Mouse (Mus musculus) limb, embryonic 14.5 days (tissue): ENCODE data around the gene Naip1. TPM values are rescaled to one million over a fixed set of nuclear protein-coding genes. Genes with fewer than 3 reads are reported as not detected.

Source experiments
- ATAC-seq: fragments of 200-750 bp; cut with Nextera tagmentation; 2 replicates; pipeline ENCODE4 v1.8.0; 2017; ENCODE audit warnings: low read depth, moderate number of reproducible peaks, moderate TSS enrichment; ENCODE audit not compliant: low FRiP score
- DNase-seq: peaks from one replicate; pipeline ENCODE4 v3.0.0-alpha.2; 2015; ENCODE audit warnings: low spot score
- H3K27ac ChIP-seq: fragments of 300-500 bp; sonication (generic); replicated peaks from 2 replicates; pipeline ENCODE4 v1.5.1; 2014; ENCODE audit warnings: low read depth, mild to moderate bottlenecking, low read length, moderate library complexity, mixed read lengths
- H3K27me3 ChIP-seq: fragments of 300-500 bp; sonication (generic); 2 replicates; pipeline ENCODE4 v1.6.1; 2014; ENCODE audit warnings: low read length, mixed read lengths; ENCODE audit not compliant: control insufficient read depth, insufficient read depth
- H3K36me3 ChIP-seq: fragments of 300-500 bp; sonication (generic); 2 replicates; pipeline ENCODE4 v1.6.1; 2014; ENCODE audit warnings: mild to moderate bottlenecking, low read length, moderate library complexity, mixed read lengths; ENCODE audit not compliant: control insufficient read depth, insufficient read depth
- H3K4me1 ChIP-seq: fragments of 300-500 bp; sonication (generic); 2 replicates; pipeline ENCODE4 v1.6.1; 2014; ENCODE audit warnings: antibody characterized with exemption, low read length, mixed read lengths; ENCODE audit not compliant: control insufficient read depth, insufficient read depth
- H3K4me2 ChIP-seq: fragments of 300-500 bp; sonication (generic); replicated peaks from 2 replicates; pipeline ENCODE4 v1.6.1; 2014; ENCODE audit warnings: low read depth, mild to moderate bottlenecking, low read length, moderate library complexity; ENCODE audit not compliant: severe bottlenecking
- H3K4me3 ChIP-seq: fragments of 300-500 bp; sonication (generic); replicated peaks from 2 replicates; pipeline ENCODE4 v1.5.1; 2014; ENCODE audit warnings: low read length
- H3K9ac ChIP-seq: fragments of 300-500 bp; sonication (generic); 2 replicates; pipeline ENCODE4 v1.6.1; 2014; ENCODE audit warnings: mild to moderate bottlenecking, low read depth, low read length, moderate library complexity; ENCODE audit not compliant: severe bottlenecking
- H3K9me3 ChIP-seq: fragments of 300-500 bp; sonication (generic); 2 replicates; pipeline ENCODE4 v1.6.1; 2016; ENCODE audit warnings: low read length; ENCODE audit not compliant: control insufficient read depth
- POLR2A ChIP-seq: fragments of 200-500 bp; IDR thresholded peaks from 2 replicates; pipeline ENCODE4 v1.8.0; 2012; ENCODE audit warnings: inconsistent platforms, mild to moderate bottlenecking, moderate library complexity, borderline replicate concordance; ENCODE audit not compliant: insufficient read depth, insufficient read length; ENCODE audit errors: extremely low read depth
- WGBS: fragments of 180-500 bp; shearing (Covaris S2); extraction: QIAGEN DNeasy Blood & Tissue Kit; methylation state at CpG from one replicate; pipeline ENCODE4 v1.1.7; 2014; 5-methylcytosine and 5-hydroxymethylcytosine counted together
- polyA plus RNA-seq, 2 experiments: library from polyadenylated mRNA; depleted of rRNA in 1 of 2; stranded (reverse) in 1 of 2; unstranded in 1 of 2; fragments of >200 nt; fragmentation: Nextera tagmentation in 1 of 2; extraction: Ambion mirVana in 1 of 2; gene quantifications; 2 replicates each; pipeline versions ENCODE4 v1.2.1 to v1.2.3; 2012 to 2014

Naip1 gene
- polyA plus RNA-seq, 2 experiments: 0.01 TPM; not detected in 1

GRCm38 (mm10) chr13:100492061-100492787 lies 39.6 kb upstream of the Naip1 start, which contains the start of gene Gtf2h2:
Gene Gtf2h2, minus strand, starts transcription at chr13:100492579.
- ATAC-seq (peak; percentile 80), DNase-seq (peak; percentile 83)
- peak within 1 kb of the TSS; percentile 84 for H3K27ac ChIP-seq
- peak within 1 kb of the TSS; percentile 67 for H3K4me2 ChIP-seq
- H3K4me1 ChIP-seq: no peaks in the 10 kb centered on the region
- peak within 1 kb of the TSS; percentile 94 for H3K4me3 ChIP-seq
- H3K9ac ChIP-seq: peak within 1 kb of the TSS; percentile 84
- 2% methylated on average over 49 of the region's 51 CpGs for WGBS
- H3K27me3 ChIP-seq: no peaks in the 10 kb centered on the region
- no peaks in the 10 kb centered on the region for H3K9me3 ChIP-seq
- peak; percentile 84; the same call in 1 of the 2 replicates for TF ChIP-seq POLR2A
- peaks cover 26% of the 10 kb centered on the region for H3K36me3 ChIP-seq

DNA sequence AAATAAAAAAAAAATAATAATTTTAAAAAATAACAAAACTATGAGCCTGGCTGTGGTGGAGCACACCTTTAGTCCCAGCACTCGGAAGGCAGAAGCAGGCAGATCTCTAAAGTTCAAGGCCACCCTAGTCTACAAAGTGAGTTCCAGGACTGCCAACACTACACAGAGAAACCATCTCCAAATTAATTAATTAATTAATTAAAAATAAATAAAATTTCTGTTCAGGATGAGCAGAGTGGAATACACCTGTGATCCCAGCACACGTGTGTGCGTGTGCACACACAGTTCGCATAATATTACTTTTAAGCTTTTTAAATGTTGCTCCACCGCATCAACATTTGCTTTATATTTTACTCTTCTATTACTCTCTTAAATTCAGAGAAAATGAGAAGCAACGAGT lies 39.0 kb upstream of the Naip1 start:
- Histone ChIP-seq H3K27ac (peak overlapping the region; percentile 84; the same call in 1 of the 2 replicates), H3K9ac (peak overlapping the region; percentile 84), H3K27me3 (no peaks in the 10 kb centered on the region), H3K4me2 (peak overlapping the region; percentile 67), H3K9me3 (no peaks in the 10 kb centered on the region), H3K4me1 (no peaks in the 10 kb centered on the region), H3K4me3 (peak overlapping the region; percentile 94), H3K36me3 (peaks cover 32% of the 10 kb centered on the region)
- DNase-seq (no peak), ATAC-seq (no peak)
- TF ChIP-seq POLR2A: no peak
- 16% methylated on average over 6 of the region's 6 CpGs for WGBS

DNA sequence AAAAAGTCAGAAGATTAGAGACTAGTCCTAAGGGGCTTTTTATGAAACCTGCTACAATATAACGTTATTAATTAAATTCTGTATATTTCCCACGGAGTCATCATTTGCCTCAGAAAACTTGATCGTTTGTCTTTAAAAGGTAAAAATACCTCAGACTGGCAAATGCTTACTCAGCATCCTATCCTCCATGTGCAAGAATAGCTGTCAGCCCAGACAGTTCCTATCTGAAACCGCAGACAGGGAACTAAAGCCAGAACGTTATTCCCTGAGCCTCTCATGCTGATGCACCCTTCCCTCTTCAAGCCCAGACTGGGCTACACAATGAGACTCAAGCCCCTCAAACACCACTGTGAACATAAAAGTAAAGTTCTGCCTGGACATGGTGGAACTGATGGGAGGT lies 37.8 kb upstream of the Naip1 start:
- Histone ChIP-seq H3K4me1 (no peaks in the 10 kb centered on the region), H3K36me3 (peaks cover 37% of the 10 kb centered on the region), H3K4me3 (no peak overlapping the region), H3K9ac (no peak overlapping the region), H3K27ac (no peak overlapping the region), H3K27me3 (no peaks in the 10 kb centered on the region), H3K9me3 (no peaks in the 10 kb centered on the region), H3K4me2 (no peak overlapping the region)
- DNase-seq (no peak), ATAC-seq (no peak)
- TF ChIP-seq POLR2A: no peak
- 88% methylated on average over 5 of the region's 5 CpGs for WGBS

DNA sequence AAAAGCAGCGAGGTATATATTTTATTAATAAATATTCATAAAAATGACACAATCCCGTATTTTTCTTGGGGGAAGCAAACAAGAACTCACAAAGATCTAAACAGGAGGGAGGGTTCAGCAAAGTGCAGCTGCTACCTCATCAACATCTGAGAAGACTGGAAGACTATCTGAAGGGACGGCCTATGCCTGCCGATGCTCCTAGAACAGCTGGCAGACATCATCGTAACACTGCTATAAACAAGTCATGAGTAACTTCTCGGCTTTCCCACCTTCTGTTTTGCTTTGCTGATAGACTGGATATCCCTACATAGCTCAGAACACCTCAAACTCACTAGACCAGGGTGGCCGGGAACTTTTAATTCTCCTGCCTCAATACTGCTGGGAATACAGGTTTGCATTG lies 30.9 kb upstream of the Naip1 start:
- Histone ChIP-seq H3K4me2 (no peak overlapping the region), H3K9me3 (no peaks in the 10 kb centered on the region), H3K27me3 (no peaks in the 10 kb centered on the region), H3K27ac (no peak overlapping the region), H3K9ac (no peak overlapping the region), H3K4me3 (no peak overlapping the region), H3K36me3 (peaks cover 68% of the 10 kb centered on the region), H3K4me1 (no peaks in the 10 kb centered on the region)
- 84% methylated on average over 7 of the region's 7 CpGs for WGBS
- ATAC-seq (no peak), DNase-seq (no peak)
- no peak for TF ChIP-seq POLR2A

- Histone ChIP-seq H3K27me3 (no peaks in the 10 kb centered on the region), H3K4me2 (no peak overlapping the region), H3K4me3 (no peak overlapping the region), H3K9ac (no peak overlapping the region), H3K27ac (no peak overlapping the region), H3K4me1 (no peaks in the 10 kb centered on the region), H3K36me3 (peaks cover 56% of the 10 kb centered on the region), H3K9me3 (peaks cover 5% of the 10 kb centered on the region; the same call in 1 of the 2 replicates)
- TF ChIP-seq POLR2A: no peak
- DNase-seq (no peak), ATAC-seq (no peak)
- WGBS: 82% methylated on average over 2 of the region's 2 CpGs
Observed at GRCm38 (mm10) chr13:100463527-100464222, 11.0 kb upstream of the Naip1 start.
